Mouse (Mus musculus) layer of hippocampus, adult 18-20 months (tissue): ENCODE measurements around the gene Mfsd4b5. TPM values are rescaled to one million over a fixed set of nuclear protein-coding genes. Genes with fewer than 3 reads are reported as not detected.
"Not testable (repeated sequence)": the region's sequence is repeated elsewhere in the genome, so short reads cannot be mapped to it uniquely, and the experiment has no call there.

ENCODE experiments used
- DNase-seq, 2 experiments: peaks; one replicate each; pipeline ENCODE4 v3.0.0; 2022; ENCODE audit warnings: low spot score in 2 of 2
- long read RNA-seq: library from polyadenylated mRNA; stranded (forward); transcript quantifications from one replicate; pipeline ENCODE4 v2.0.0, GENCODE M21; 2021
- total RNA-seq, 2 experiments: library from RNA; stranded (reverse); gene quantifications; 2 replicates each; pipeline ENCODE4 v1.2.3; 2021

Mfsd4b5 gene
- under 1 TPM; 0.20 to 0.43 TPM for total RNA-seq
- long read RNA-seq, result 0 reads

DNA sequence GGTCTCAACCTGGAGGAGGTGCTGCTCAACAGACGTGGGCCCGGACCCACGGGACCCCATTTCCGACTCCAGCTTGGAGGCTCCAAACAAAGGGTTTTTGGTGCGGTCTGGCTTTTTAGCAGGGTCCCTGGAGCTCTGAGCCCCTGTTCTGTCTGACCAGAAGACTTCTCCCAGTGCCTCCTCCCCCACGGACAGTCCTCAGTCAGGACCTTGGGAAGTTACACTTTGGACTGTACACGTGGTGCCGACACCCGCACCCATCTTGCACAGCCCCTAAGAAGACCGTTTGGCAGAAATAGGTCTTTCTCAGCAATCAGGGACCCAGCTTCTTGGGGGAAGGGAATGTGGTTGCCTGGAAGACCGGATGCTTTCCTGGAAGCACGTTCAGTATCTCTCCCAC lies at the start of gene Mfsd4b5:
Mfsd4b5 (minus strand) TSS at position 181 of the 400 bp plus-strand sequence.
- peak in 1 of 2 experiments; percentile 9 for DNase-seq

- no peak for DNase-seq
Observed at GRCm38 (mm10) chr10:40034956-40035355, 48.5 kb upstream of the Mfsd4b5 start.

- no peak for DNase-seq
Observed at GRCm38 (mm10) chr10:40032897-40033296, 46.5 kb upstream of the Mfsd4b5 start.

- no peak for DNase-seq
Observed at GRCm38 (mm10) chr10:40030716-40031115, 44.3 kb upstream of the Mfsd4b5 start.

GRCm38 (mm10) chr10:40029610-40030009 lies 43.2 kb upstream of the Mfsd4b5 start:
- no peak for DNase-seq

GRCm38 (mm10) chr10:40028091-40028490 lies 41.6 kb upstream of the Mfsd4b5 start:
- DNase-seq, result no peak

DNA sequence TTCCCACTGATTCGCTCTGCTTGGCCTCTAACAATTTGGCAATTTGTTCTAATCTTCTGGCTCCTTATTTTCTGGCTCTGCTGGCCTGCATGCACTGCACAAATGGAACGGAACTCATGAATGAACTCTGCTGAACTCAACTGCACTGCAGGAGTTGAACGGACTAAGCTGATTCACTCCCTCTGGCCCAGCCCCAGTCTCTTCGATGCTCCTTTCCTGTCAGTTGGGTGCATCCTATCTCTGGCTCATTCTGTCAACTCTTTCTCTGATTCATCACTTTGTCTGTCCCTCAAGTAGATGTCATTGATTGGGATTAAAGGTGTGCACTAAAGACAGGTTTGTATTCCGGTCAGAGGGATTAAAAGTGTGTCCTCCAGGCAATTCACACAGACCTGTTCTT lies 40.1 kb upstream of the Mfsd4b5 start:
- DNase-seq, result no peak

GRCm38 (mm10) chr10:40025560-40025959 lies 39.1 kb upstream of the Mfsd4b5 start:
- no peak for DNase-seq

- DNase-seq, result peak; percentile 89 to 95
Observed at GRCm38 (mm10) chr10:40024554-40025428, 38.3 kb upstream of the Mfsd4b5 start, which contains the start of gene Mfsd4b1. Gene Mfsd4b1 (minus strand): TSS chr10:40025268.

GRCm38 (mm10) chr10:40020401-40020800 lies 34.0 kb upstream of the Mfsd4b5 start:
- no peak for DNase-seq

DNA sequence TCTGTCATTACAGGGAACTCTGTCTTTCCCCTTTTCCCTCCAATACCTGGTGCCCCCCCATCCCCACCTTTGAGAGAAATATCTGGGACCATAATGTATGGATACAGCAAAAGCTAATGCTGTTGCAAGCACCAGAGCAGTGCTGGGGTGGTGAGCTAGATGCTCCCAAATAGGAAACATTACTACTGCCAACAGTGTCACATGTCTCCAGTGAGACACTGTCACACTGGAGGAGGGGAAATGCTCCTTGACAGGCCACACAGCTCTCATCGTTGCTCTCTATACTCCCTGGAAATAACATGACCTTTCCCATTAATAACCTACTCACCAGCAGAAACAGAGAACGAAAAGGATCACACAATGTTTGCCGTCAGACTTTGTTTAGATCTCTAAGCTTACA lies 33.0 kb upstream of the Mfsd4b5 start:
- no peak for DNase-seq

DNA sequence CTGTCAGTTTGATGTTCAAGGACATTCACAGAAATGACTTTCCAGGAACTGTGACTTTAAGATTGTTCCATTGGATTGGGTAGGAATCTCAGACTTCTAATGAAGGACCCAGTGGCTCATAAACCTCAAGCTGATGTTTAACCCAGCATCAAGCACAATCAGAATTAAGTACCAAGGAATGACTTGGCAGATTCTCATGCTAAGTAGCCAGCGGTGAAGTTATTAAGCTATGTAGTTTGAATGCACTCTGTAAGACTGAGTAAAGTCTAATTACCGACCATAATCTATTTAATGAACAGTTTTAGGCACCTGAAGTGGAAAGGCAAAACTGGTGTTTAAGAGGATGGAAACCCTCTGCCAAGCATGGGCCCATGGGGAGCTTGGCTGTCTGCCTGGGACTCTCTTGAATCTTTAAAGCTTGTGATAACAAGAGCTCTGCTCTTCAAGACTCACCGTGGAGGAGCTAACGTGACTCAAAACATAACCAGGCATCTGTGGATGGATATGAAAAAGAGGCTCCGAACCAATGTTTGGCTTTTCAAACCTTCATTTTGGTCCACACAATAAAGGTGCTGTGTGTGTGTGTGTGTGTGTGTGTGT lies 31.9 kb upstream of the Mfsd4b5 start:
- DNase-seq, result no peak

DNA sequence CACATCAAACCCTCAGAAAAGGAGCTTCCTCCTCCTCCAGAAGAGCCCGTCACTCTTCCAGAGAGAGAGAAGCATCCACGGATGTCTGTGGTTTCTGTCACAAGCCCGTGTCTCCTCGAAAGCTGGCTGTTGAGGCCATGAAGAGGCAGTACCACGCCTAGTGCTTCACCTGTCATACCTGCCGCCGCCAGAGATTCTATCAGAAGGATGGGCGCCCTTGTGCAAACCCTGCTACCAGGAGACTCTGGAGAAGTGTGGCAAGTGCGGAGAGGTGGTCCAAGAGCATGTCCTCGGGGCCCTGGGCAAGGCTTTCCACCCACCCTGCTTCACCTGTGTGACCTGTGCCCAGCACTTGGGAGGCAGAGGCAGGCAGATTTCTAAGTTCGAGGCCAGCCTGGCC lies 23.1 kb upstream of the Mfsd4b5 start:
- DNase-seq, result no peak

DNA sequence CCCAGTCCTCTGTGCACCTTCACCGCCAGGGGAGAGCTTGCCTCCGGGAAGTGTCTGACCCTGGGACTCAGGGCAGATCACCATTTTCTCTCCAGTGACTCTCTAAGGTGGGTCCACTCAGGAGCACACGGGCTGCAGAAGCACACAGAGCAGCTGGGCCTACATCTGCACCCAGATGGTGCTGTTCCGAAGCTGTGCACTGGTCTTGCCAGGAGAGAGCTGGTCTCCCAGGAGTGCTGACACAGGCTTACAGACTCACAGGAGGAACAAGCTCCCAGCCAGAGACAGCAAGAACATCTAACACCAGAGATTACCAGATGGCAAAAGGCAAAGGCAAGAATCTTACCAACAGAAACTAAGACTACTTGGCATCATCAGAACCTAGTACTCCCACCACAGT lies 22.4 kb upstream of the Mfsd4b5 start:
- not testable (repeated sequence) for DNase-seq

DNA sequence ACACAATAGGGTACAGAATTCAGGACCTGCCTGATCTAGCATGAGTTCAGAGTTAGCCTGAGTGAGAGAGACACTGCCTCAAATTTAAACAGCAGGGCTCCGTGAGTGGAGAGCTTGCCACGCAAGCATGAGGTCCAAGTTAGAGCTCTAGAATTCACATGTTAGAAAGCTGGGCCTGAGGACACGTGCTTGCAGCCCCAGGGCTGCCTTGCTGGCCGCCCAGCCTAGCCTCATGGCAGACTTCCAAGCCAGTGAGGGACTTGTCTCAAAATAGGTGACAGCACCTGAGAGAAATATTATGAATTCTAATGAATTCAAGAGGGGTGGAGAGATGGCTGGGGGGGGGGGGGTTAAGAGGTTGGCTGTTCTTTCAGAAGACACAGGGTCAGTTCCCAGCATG lies 21.5 kb upstream of the Mfsd4b5 start:
- DNase-seq, result no peak

- no peak for DNase-seq
Observed at GRCm38 (mm10) chr10:40006963-40007362, 20.5 kb upstream of the Mfsd4b5 start.

DNA sequence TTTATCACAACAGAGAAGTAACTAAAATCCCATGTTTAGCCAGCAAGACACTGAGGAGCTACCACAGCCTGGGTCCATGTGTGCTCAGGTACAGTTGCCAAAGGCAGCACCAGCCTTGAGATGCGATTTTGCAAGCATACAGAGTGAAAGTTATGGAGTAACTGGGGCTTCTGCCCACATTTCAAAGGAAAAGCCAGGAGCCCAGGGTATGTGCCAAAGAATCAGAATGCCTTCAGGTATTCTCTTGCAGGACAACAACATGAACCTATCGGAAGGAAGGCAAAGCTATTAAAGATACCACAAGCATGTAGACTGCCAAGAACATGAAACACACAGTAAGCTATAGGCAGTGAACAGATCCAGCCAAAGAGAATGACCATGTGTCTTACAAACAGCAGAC lies 14.3 kb upstream of the Mfsd4b5 start:
- no peak for DNase-seq

DNA sequence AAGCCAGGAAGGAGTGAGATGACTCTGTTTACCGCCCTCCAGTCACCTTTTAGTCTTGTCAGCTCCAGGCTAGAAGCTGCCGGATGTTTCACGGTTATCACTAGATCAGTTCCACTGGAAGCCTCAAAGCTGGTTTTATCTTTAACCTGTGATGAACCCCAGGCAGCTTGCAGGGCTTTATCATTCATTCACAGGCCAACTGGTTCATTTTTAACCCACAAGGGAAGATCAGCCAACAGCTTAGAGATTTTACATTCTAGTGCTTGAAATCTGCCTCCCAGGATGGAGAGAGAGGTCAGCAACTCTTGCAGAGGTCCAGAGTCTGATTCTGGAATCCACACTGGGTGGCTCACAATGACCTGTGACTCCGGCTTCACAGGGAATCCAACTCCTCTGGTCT lies 4.7 kb upstream of the Mfsd4b5 start:
- DNase-seq, result no peak

- no peak for DNase-seq
Observed at GRCm38 (mm10) chr10:39982604-39983003, 3.8 kb downstream of the Mfsd4b5 start.

DNA sequence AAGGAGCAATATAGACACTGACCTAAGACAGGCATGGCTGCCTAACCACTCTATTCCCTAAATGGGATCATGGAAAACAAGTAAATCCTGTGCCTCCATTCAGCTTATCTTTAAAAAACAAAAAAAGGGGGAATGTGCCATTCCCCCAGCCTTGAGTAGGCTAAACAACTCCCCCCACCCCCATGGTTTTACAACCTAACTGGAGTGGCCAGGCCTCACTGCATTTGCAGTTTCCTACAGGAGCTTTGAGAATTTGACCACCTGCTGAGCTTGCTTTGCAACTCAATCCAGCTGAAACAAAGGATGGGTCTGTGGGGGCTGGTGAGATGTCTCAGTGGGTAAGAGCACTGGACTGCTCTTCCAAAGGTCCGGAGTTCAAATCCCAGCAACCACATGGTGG lies 8.2 kb downstream of the Mfsd4b5 start:
- no peak for DNase-seq

DNA sequence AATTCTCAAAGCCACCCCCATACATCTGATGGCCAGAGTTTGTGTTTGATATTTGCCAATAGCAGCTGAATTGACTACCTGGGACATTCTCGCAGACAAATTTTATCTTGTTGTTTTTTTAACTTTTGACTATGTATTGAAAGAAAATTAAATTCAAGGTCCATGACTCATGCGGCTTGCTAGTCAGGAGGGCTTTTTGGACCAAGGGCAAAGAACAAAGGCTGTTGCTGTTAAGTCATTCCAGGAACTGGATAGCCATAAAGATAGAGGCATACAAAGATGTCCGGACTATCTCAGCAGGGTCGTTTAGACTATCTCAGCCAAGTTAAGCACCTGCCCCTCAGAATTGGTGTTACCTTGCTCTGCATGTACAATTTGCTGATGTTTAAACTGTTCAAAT lies 9.1 kb downstream of the Mfsd4b5 start:
- DNase-seq, result no peak

DNA sequence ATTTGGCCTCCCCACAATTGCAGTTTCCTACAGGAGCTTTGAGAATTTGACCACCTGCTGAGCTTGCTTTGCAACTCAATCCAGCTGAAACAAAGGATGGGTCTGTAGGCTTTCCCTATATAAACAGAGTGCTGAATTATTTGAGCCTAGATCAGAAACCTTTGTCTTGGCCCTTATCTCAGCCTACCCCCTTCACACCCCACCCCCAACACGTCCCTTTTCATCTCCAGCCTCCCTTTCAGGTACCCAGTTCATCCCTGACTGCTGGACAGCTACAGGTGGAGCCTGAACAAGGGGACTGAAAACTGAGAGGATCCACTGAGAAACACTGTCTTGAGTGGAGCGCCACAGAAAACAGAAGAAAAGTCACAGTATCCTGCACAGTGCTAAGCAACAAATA lies 10.7 kb downstream of the Mfsd4b5 start:
- DNase-seq, result no peak

GRCm38 (mm10) chr10:39974982-39975381 lies 11.5 kb downstream of the Mfsd4b5 start:
- DNase-seq, result no peak
